Mouse (Mus musculus) kidney, embryonic 15.5 days (tissue): Measurements from ENCODE around the gene Tubb5. TPM values are rescaled to one million over a fixed set of nuclear protein-coding genes. Genes with fewer than 3 reads are reported as not detected.

ENCODE experiments used
- ATAC-seq: fragments of 200-750 bp; cut with Nextera tagmentation; replicated peaks from 2 replicates; pipeline ENCODE4 v1.8.0; 2017; ENCODE audit warnings: moderate TSS enrichment; ENCODE audit not compliant: low FRiP score
- H3K27ac ChIP-seq: fragments of 300-500 bp; sonication (generic); 2 replicates; pipeline ENCODE4 v1.5.1; 2015; ENCODE audit warnings: mild to moderate bottlenecking, inconsistent platforms
- H3K27me3 ChIP-seq: fragments of 300-500 bp; sonication (generic); 2 replicates; pipeline ENCODE4 v1.6.1; 2015; ENCODE audit warnings: inconsistent platforms
- H3K36me3 ChIP-seq: fragments of 300-500 bp; sonication (generic); 2 replicates; pipeline ENCODE4 v1.6.1; 2015; ENCODE audit warnings: inconsistent platforms
- H3K4me1 ChIP-seq: fragments of 300-500 bp; sonication (generic); 2 replicates; pipeline ENCODE4 v1.6.1; 2015; ENCODE audit warnings: inconsistent platforms
- H3K4me2 ChIP-seq: fragments of 300-500 bp; sonication (generic); 2 replicates; pipeline ENCODE4 v1.6.1; 2015; ENCODE audit warnings: moderate library complexity, mild to moderate bottlenecking, inconsistent platforms
- H3K4me3 ChIP-seq: fragments of 300-500 bp; sonication (generic); replicated peaks from 2 replicates; pipeline ENCODE4 v1.5.1; 2015; ENCODE audit warnings: mild to moderate bottlenecking, inconsistent platforms
- H3K9ac ChIP-seq: fragments of 300-500 bp; sonication (generic); 2 replicates; pipeline ENCODE4 v1.6.1; 2015; ENCODE audit warnings: mild to moderate bottlenecking, inconsistent platforms
- H3K9me3 ChIP-seq: fragments of 300-500 bp; sonication (generic); replicated peaks from 2 replicates; pipeline ENCODE4 v1.6.1; 2016; ENCODE audit warnings: inconsistent platforms
- WGBS: fragments of 180-500 bp; shearing (Covaris S2); methylation state at CpG from one replicate; pipeline ENCODE4 v1.1.7; 2015; ENCODE audit warnings: mixed read lengths; 5-methylcytosine and 5-hydroxymethylcytosine counted together
- polyA plus RNA-seq: library from polyadenylated mRNA; unstranded; fragments of >200 nt; fragmentation: Nextera tagmentation; extraction: Ambion mirVana; gene quantifications from 2 replicates; pipeline ENCODE4 v1.2.1, GENCODE M21; 2015

Tubb5 gene
- polyA plus RNA-seq, 1 experiment from 2014 or later = 997 TPM

- ATAC-seq = no peak
- Histone ChIP-seq H3K9ac (no peak overlapping the region), H3K4me2 (no peak overlapping the region), H3K9me3 (no peaks in the 10 kb centered on the region), H3K27me3 (no peaks in the 10 kb centered on the region), H3K36me3 (no peaks in the 10 kb centered on the region), H3K4me1 (peaks cover 16% of the 10 kb centered on the region), H3K4me3 (no peak overlapping the region), H3K27ac (no peak overlapping the region)
- WGBS = 88% methylated on average over 11 of the region's 11 CpGs
These were observed 28.7 kb downstream of the Tubb5 start for GRCm38 (mm10) chr17:35809395-35809794.

GRCm38 (mm10) chr17:35808073-35808472, 30.0 kb downstream of the Tubb5 start:
- no peak for ATAC-seq
- H3K9ac ChIP-seq = no peak overlapping the region
- H3K9me3 ChIP-seq = no peaks in the 10 kb centered on the region
- H3K27ac ChIP-seq = no peak overlapping the region
- no peaks in the 10 kb centered on the region for H3K36me3 ChIP-seq
- H3K4me1 ChIP-seq = peaks cover 6% of the 10 kb centered on the region
- H3K27me3 ChIP-seq = no peaks in the 10 kb centered on the region
- no peak overlapping the region for H3K4me2 ChIP-seq
- no peak overlapping the region for H3K4me3 ChIP-seq
- WGBS = 68% methylated on average over 9 of the region's 9 CpGs

DNA sequence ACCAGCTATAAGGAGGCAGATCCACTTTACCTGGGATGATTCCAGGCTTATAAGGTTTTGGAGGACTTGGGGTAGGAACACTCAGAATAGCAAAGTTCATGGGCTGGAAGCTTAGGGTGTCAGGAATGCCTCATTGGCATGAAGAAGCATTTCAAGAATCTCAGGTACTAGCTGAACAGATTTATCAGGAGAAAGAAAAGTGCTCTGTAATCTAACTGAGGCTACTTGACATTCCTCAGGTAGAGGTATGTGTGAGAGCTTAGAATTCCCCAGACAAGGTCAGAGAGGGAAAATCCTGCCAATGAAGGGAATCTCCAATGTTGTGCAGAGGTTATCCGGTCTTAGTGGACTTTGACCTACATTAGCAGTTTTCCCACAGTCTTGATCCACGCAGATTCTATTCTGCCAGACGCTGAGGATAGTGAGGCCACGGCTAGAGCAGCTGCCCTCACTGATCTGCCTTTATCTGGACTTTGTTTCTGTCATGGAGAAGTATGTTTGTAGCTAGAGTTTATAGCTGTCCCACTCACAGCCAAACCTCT, 34.2 kb downstream of the Tubb5 start:
- no peak for ATAC-seq
- H3K9ac ChIP-seq = no peak overlapping the region
- no peaks in the 10 kb centered on the region for H3K9me3 ChIP-seq
- H3K4me3 ChIP-seq = no peak overlapping the region
- H3K4me2 ChIP-seq = no peak overlapping the region
- peaks cover 6% of the 10 kb centered on the region for H3K4me1 ChIP-seq
- H3K27ac ChIP-seq = no peak overlapping the region
- H3K27me3 ChIP-seq = no peaks in the 10 kb centered on the region
- H3K36me3 ChIP-seq = no peaks in the 10 kb centered on the region
- 84% methylated on average over 4 of the region's 4 CpGs for WGBS

DNA sequence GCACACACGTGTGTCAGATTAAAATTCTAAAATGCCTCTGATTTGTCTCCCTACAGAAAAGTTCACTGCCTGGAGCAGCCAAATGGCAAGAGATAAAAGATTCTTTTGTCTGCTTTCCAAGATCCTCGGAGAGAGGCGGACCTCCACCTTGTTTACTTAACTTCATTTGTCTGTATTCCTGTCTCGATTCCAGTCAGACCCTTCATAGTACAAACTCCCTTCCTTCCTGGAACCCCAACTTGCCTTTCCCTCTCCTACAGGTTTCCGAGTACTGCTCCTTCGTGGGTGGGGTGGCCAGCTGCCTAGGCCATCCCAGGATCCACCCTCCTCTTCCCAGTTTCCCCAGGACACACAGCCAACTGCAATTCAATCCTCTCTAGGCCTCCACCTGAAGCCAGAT, 35.1 kb downstream of the Tubb5 start:
- H3K27ac ChIP-seq = no peak overlapping the region
- peaks cover 6% of the 10 kb centered on the region for H3K4me1 ChIP-seq
- H3K4me3 ChIP-seq = no peak overlapping the region
- no peak overlapping the region for H3K9ac ChIP-seq
- no peaks in the 10 kb centered on the region for H3K9me3 ChIP-seq
- H3K36me3 ChIP-seq = no peaks in the 10 kb centered on the region
- no peak for ATAC-seq
- WGBS = 51% methylated on average over 6 of the region's 6 CpGs
- H3K4me2 ChIP-seq = no peak overlapping the region
- no peaks in the 10 kb centered on the region for H3K27me3 ChIP-seq

DNA sequence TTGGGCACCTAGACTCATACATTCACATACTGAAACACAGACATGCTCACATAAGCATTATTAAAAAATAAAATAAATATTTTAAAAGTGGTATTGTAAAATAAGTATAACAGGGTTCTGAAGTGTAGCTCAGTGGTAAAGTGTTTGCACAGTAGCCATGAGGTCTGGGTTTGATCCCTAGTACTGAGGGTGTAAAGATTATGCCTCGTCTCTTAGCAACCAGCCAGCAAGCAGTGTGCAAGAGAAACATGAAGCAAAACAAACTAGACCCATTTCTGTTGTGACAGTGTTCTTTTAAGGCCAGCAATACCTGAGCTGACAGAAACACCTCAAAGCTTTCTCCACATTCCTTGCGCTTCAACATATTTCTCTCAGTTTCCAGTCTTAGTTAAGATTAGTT, 37.2 kb downstream of the Tubb5 start:
- H3K9ac ChIP-seq = no peak overlapping the region
- ATAC-seq = no peak
- H3K4me2 ChIP-seq = no peak overlapping the region
- peaks cover 6% of the 10 kb centered on the region for H3K4me1 ChIP-seq
- H3K27ac ChIP-seq = no peak overlapping the region
- 76% methylated on average over 2 of the region's 2 CpGs for WGBS
- H3K27me3 ChIP-seq = no peaks in the 10 kb centered on the region
- H3K9me3 ChIP-seq = no peaks in the 10 kb centered on the region
- H3K4me3 ChIP-seq = no peak overlapping the region
- H3K36me3 ChIP-seq = no peaks in the 10 kb centered on the region

- no peaks in the 10 kb centered on the region for H3K27me3 ChIP-seq
- ATAC-seq = no peak
- no peaks in the 10 kb centered on the region for H3K9me3 ChIP-seq
- no peaks in the 10 kb centered on the region for H3K36me3 ChIP-seq
- WGBS = 68% methylated on average over 5 of the region's 5 CpGs
- H3K9ac ChIP-seq = no peak overlapping the region
- no peak overlapping the region for H3K4me2 ChIP-seq
- no peak overlapping the region for H3K4me3 ChIP-seq
- H3K27ac ChIP-seq = no peak overlapping the region
- peaks cover under 1% of the 10 kb centered on the region; the same call in 1 of the 2 replicates for H3K4me1 ChIP-seq
These were observed 41.3 kb downstream of the Tubb5 start for GRCm38 (mm10) chr17:35796835-35797234.

DNA sequence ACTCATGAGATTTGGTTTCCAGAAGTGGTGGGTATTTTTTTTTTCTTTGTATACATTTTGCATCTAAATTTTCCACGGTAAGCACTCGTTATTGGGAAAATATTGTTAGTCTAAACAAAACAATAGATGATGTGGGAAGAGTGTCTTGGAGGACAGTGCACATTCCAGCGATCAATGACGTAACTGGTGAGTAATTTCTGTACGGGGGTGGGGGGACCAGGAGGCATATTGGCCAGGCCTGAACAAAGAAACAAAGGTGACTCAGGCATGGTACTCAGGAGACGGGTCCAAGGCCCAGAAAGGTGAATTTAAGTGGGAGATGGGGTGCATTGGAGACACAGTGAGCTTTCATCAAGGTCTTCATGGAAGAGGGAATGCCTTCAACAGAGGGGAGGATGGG, 42.5 kb downstream of the Tubb5 start:
- no peak for ATAC-seq
- 82% methylated on average over 6 of the region's 6 CpGs for WGBS
- no peaks in the 10 kb centered on the region for H3K4me1 ChIP-seq
- no peak overlapping the region for H3K9ac ChIP-seq
- H3K4me3 ChIP-seq = no peak overlapping the region
- no peaks in the 10 kb centered on the region for H3K9me3 ChIP-seq
- no peak overlapping the region for H3K27ac ChIP-seq
- H3K36me3 ChIP-seq = no peaks in the 10 kb centered on the region
- no peak overlapping the region for H3K4me2 ChIP-seq
- no peaks in the 10 kb centered on the region for H3K27me3 ChIP-seq

GRCm38 (mm10) chr17:35795099-35795498, 43.0 kb downstream of the Tubb5 start:
- ATAC-seq = no peak
- H3K27ac ChIP-seq = no peak overlapping the region
- H3K4me2 ChIP-seq = no peak overlapping the region
- no peaks in the 10 kb centered on the region for H3K27me3 ChIP-seq
- no peaks in the 10 kb centered on the region for H3K4me1 ChIP-seq
- H3K36me3 ChIP-seq = no peaks in the 10 kb centered on the region
- 45% methylated on average over 2 of the region's 2 CpGs for WGBS
- no peak overlapping the region for H3K4me3 ChIP-seq
- H3K9me3 ChIP-seq = no peaks in the 10 kb centered on the region
- H3K9ac ChIP-seq = no peak overlapping the region

GRCm38 (mm10) chr17:35792837-35793236, 45.3 kb downstream of the Tubb5 start:
- Histone ChIP-seq H3K9me3 (no peaks in the 10 kb centered on the region), H3K4me3 (no peak overlapping the region), H3K9ac (no peak overlapping the region), H3K36me3 (no peaks in the 10 kb centered on the region), H3K4me1 (no peaks in the 10 kb centered on the region), H3K4me2 (no peak overlapping the region), H3K27me3 (no peaks in the 10 kb centered on the region), H3K27ac (no peak overlapping the region)
- ATAC-seq = no peak
- WGBS = 81% methylated on average over 2 of the region's 2 CpGs

- ATAC-seq = no peak
These were observed 47.2 kb downstream of the Tubb5 start for GRCm38 (mm10) chr17:35790933-35791332.

DNA sequence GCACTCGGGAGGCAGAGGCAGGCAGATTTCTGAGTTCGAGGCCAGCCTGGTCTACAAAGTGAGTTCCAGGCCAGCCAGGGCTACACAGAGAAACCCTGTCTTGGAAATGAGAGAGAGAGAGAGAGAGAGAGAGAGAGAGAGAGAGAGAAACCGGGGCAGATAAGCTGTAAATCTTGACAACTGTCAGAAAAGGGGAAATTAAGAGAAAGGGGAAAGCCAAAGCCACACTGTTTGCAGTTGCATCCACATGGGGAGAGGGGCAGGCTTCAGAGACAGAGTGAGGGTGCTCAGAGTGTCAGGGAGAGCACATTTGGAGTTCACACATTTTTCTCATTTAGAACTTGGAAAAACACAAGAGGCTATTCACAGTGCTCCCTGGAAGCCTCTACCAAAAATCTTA, 50.1 kb downstream of the Tubb5 start:
- Histone ChIP-seq H3K4me1 (no peaks in the 10 kb centered on the region), H3K36me3 (no peaks in the 10 kb centered on the region), H3K27ac (no peak overlapping the region), H3K9ac (no peak overlapping the region), H3K4me2 (no peak overlapping the region), H3K27me3 (no peaks in the 10 kb centered on the region), H3K9me3 (no peaks in the 10 kb centered on the region), H3K4me3 (no peak overlapping the region)
- ATAC-seq = no peak
- 77% methylated on average over 3 of the region's 3 CpGs for WGBS

More at GRCm38 (mm10) chr17:35790933-35791332, 47.2 kb downstream of the Tubb5 start:
- H3K9me3 ChIP-seq = no peaks in the 10 kb centered on the region
- 86% methylated on average over 4 of the region's 4 CpGs for WGBS
- no peaks in the 10 kb centered on the region for H3K36me3 ChIP-seq
- H3K4me3 ChIP-seq = no peak overlapping the region
- no peaks in the 10 kb centered on the region for H3K4me1 ChIP-seq
- H3K27ac ChIP-seq = no peak overlapping the region
- H3K9ac ChIP-seq = no peak overlapping the region
- no peaks in the 10 kb centered on the region for H3K27me3 ChIP-seq
- no peak overlapping the region for H3K4me2 ChIP-seq

GRCm38 (mm10) chr17:35787493-35787892, 50.6 kb downstream of the Tubb5 start:
- no peak overlapping the region for H3K9ac ChIP-seq
- H3K4me2 ChIP-seq = no peak overlapping the region
- H3K27ac ChIP-seq = no peak overlapping the region
- ATAC-seq = no peak
- H3K4me1 ChIP-seq = no peaks in the 10 kb centered on the region
- no peaks in the 10 kb centered on the region for H3K9me3 ChIP-seq
- no peak overlapping the region for H3K4me3 ChIP-seq
- H3K27me3 ChIP-seq = no peaks in the 10 kb centered on the region
- H3K36me3 ChIP-seq = no peaks in the 10 kb centered on the region

GRCm38 (mm10) chr17:35785140-35785539, 53.0 kb downstream of the Tubb5 start:
- H3K4me3 ChIP-seq = no peak overlapping the region
- no peak for ATAC-seq
- H3K27ac ChIP-seq = no peak overlapping the region
- no peaks in the 10 kb centered on the region for H3K4me1 ChIP-seq
- H3K9me3 ChIP-seq = no peaks in the 10 kb centered on the region
- 84% methylated on average over 4 of the region's 4 CpGs for WGBS
- no peaks in the 10 kb centered on the region for H3K27me3 ChIP-seq
- no peak overlapping the region for H3K9ac ChIP-seq
- H3K36me3 ChIP-seq = no peaks in the 10 kb centered on the region
- no peak overlapping the region for H3K4me2 ChIP-seq
